In the genomic region with DNA sequence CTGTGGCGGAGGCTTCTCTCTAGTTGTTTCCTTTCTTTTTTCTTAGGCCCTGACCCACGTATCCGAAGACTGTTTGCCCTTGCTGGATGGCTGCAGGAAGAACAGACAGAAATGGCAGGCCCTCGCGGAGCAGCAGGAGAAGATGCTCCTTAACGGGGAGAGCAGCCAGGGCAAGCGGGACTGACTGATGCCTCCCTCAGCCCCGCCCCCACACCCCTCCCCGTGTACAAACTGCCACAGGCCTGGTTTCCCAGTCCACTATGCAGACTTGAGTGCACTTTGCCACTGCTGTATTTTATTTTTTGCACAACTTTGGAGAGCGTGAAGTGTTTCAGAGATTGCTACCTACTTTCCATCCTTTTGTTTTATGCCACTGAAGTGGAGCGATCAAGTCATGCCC, we compare ENCODE assay signal across 29 mouse cellular contexts. TPM values are rescaled to one million over a fixed set of nuclear protein-coding genes. Genes with fewer than 3 reads are reported as not detected.
A peak's percentile ranks its signal among the peaks of the same experiment; 100 is the strongest.
DNase-seq lines count a peak whose midpoint lies in the region; ATAC-seq and TF ChIP-seq lines count a peak whose summit lies in the region.
"Had no signal": no experiment of that assay in that cellular context is flagged by ENCODE, and none has a peak within 500 bp of the region (broad histone marks: within the 10 kb centered on the region; RNA-seq: fewer than 3 reads in every experiment).

No protein-coding gene starts in this region.

- H3K4me2 ChIP-seq in heart, embryonic 14.5 days (ENCODE audit: low read length): peak overlapping the region; percentile 11; the same call in 1 of the 2 replicates
- no peak overlapping the region for H3K4me2 ChIP-seq in midbrain, embryonic 14.5 days (ENCODE audit: low read length)
- no peak overlapping the region for H3K4me2 ChIP-seq in midbrain, postnatal 0 days (ENCODE audit: low read depth, low read length, poor library complexity, severe bottlenecking)
- no peak overlapping the region for H3K4me2 ChIP-seq in kidney, embryonic 16.5 days (replicated peaks; ENCODE audit: low read depth, low read length)
- H3K4me2 ChIP-seq: embryonic facial prominence, embryonic 12.5 days; forebrain, embryonic 15.5 days; hindbrain, embryonic 15.5 days; kidney, embryonic 15.5 days; limb, embryonic 13.5 days; liver, embryonic 13.5 days; lung, embryonic 14.5 days had no signal

- no peaks in the 10 kb centered on the region for H3K27me3 ChIP-seq in heart, embryonic 14.5 days (ENCODE audit: control insufficient read depth, insufficient read depth, low read length)
- H3K27me3 ChIP-seq in midbrain, embryonic 14.5 days (ENCODE audit: control insufficient read depth, insufficient read depth, low read length): no peaks in the 10 kb centered on the region
- H3K27me3 ChIP-seq in midbrain, postnatal 0 days (ENCODE audit: insufficient read depth, low read length): no peaks in the 10 kb centered on the region
- no peaks in the 10 kb centered on the region for H3K27me3 ChIP-seq in embryonic facial prominence, embryonic 10.5 days (replicated peaks; ENCODE audit: low read depth, poor library complexity, severe bottlenecking)
- no peaks in the 10 kb centered on the region for H3K27me3 ChIP-seq in kidney, embryonic 16.5 days (ENCODE audit: insufficient read depth, low read length)
- H3K27me3 ChIP-seq: embryonic facial prominence, embryonic 12.5 days; forebrain, embryonic 15.5 days; hindbrain, embryonic 15.5 days; kidney, embryonic 15.5 days; limb, embryonic 13.5 days; liver, embryonic 13.5 days had no signal

- no peaks in the 10 kb centered on the region for H3K9me3 ChIP-seq in heart, embryonic 14.5 days (ENCODE audit: control insufficient read depth, low read length)
- no peaks in the 10 kb centered on the region for H3K9me3 ChIP-seq in midbrain, embryonic 14.5 days (ENCODE audit: control insufficient read depth, low read length)
- H3K9me3 ChIP-seq in midbrain, postnatal 0 days (ENCODE audit: low read length): no peaks in the 10 kb centered on the region
- no peaks in the 10 kb centered on the region for H3K9me3 ChIP-seq in embryonic facial prominence, embryonic 10.5 days
- H3K9me3 ChIP-seq in kidney, embryonic 16.5 days (ENCODE audit: low read length): no peaks in the 10 kb centered on the region
- H3K9me3 ChIP-seq: embryonic facial prominence, embryonic 12.5 days; forebrain, embryonic 15.5 days; hindbrain, embryonic 15.5 days; kidney, embryonic 15.5 days; limb, embryonic 13.5 days; liver, embryonic 13.5 days had no signal

- TF ChIP-seq CTCF in midbrain, postnatal 0 days (IDR thresholded peaks at IDR 0.05): no peak

- H3K4me3 ChIP-seq in heart, embryonic 14.5 days (ENCODE audit: control insufficient read depth in 1 of 2, insufficient read depth in 1 of 2, low read depth in 1 of 2, low read length in 2 of 2): no peak overlapping the region
- H3K4me3 ChIP-seq in midbrain, embryonic 14.5 days (replicated peaks; ENCODE audit: low read depth, low read length): no peak overlapping the region
- no peak overlapping the region for H3K4me3 ChIP-seq in midbrain, postnatal 0 days (ENCODE audit: low read depth, low read length)
- no peak overlapping the region for H3K4me3 ChIP-seq in embryonic facial prominence, embryonic 10.5 days
- H3K4me3 ChIP-seq in kidney, embryonic 16.5 days (ENCODE audit: low read length): no peak overlapping the region
- H3K4me3 ChIP-seq: embryonic facial prominence, embryonic 12.5 days; erythroblast, embryonic 14.5 days; forebrain, embryonic 15.5 days; hindbrain, embryonic 15.5 days; kidney, embryonic 15.5 days; limb, embryonic 13.5 days; liver, embryonic 13.5 days had no signal

- no peaks in the 10 kb centered on the region for H3K36me3 ChIP-seq in heart, embryonic 14.5 days (ENCODE audit: control insufficient read depth, insufficient read depth, low read length)
- no peaks in the 10 kb centered on the region for H3K36me3 ChIP-seq in midbrain, embryonic 14.5 days (ENCODE audit: control insufficient read depth, insufficient read depth, low read length)
- H3K36me3 ChIP-seq in midbrain, postnatal 0 days (ENCODE audit: insufficient read depth, low read length): no peaks in the 10 kb centered on the region
- H3K36me3 ChIP-seq in embryonic facial prominence, embryonic 10.5 days (replicated peaks): no peaks in the 10 kb centered on the region
- H3K36me3 ChIP-seq in kidney, embryonic 16.5 days (ENCODE audit: insufficient read depth, low read length): no peaks in the 10 kb centered on the region
- H3K36me3 ChIP-seq: embryonic facial prominence, embryonic 12.5 days; forebrain, embryonic 15.5 days; hindbrain, embryonic 15.5 days; kidney, embryonic 15.5 days; liver, embryonic 13.5 days had no signal

- H3K9ac ChIP-seq in heart, embryonic 14.5 days (ENCODE audit: low read length): no peak overlapping the region
- H3K9ac ChIP-seq in midbrain, embryonic 14.5 days (replicated peaks; ENCODE audit: low read length): no peak overlapping the region
- H3K9ac ChIP-seq in midbrain, postnatal 0 days (replicated peaks; ENCODE audit: low read length, poor library complexity, severe bottlenecking): no peak overlapping the region
- H3K9ac ChIP-seq in kidney, embryonic 16.5 days (replicated peaks; ENCODE audit: low read length): no peak overlapping the region
- H3K9ac ChIP-seq: embryonic facial prominence, embryonic 12.5 days; forebrain, embryonic 15.5 days; hindbrain, embryonic 15.5 days; kidney, embryonic 15.5 days; limb, embryonic 13.5 days; liver, embryonic 13.5 days; lung, embryonic 14.5 days had no signal

- no peak for ATAC-seq in heart, embryonic 14.5 days (ENCODE audit: insufficient number of reproducible peaks, insufficient read depth, low FRiP score, low read depth)
- no peak for ATAC-seq in midbrain, embryonic 14.5 days (ENCODE audit: low FRiP score, low TSS enrichment)
- ATAC-seq in midbrain, postnatal 0 days (ENCODE audit: low FRiP score): no peak
- no peak for ATAC-seq in kidney, embryonic 16.5 days (ENCODE audit: low FRiP score, low TSS enrichment)
- ATAC-seq: forebrain, embryonic 15.5 days; intestine, postnatal 0 days had no signal

- H3K4me1 ChIP-seq in heart, embryonic 14.5 days (ENCODE audit: control insufficient read depth in 2 of 2, insufficient read depth in 2 of 2, low read length in 2 of 2): no peaks in the 10 kb centered on the region; a peak in 1 of 4 replicates
- H3K4me1 ChIP-seq in midbrain, embryonic 14.5 days (ENCODE audit: control insufficient read depth, insufficient read depth, low read length): no peaks in the 10 kb centered on the region
- H3K4me1 ChIP-seq in midbrain, postnatal 0 days (ENCODE audit: insufficient read depth, low read length): no peaks in the 10 kb centered on the region
- H3K4me1 ChIP-seq in embryonic facial prominence, embryonic 10.5 days: 0 out of 2 replicates have a peak, but pooled peaks cover 3% of the 10 kb centered on the region
- no peaks in the 10 kb centered on the region for H3K4me1 ChIP-seq in kidney, embryonic 16.5 days (ENCODE audit: insufficient read depth, low read length)
- H3K4me1 ChIP-seq: embryonic facial prominence, embryonic 12.5 days; forebrain, embryonic 15.5 days; hindbrain, embryonic 15.5 days; kidney, embryonic 15.5 days; liver, embryonic 13.5 days had no signal

- WGBS in heart, embryonic 14.5 days: 51% methylated on average over 11 of the region's 11 CpGs
- WGBS in midbrain, embryonic 14.5 days: 46% methylated on average over 11 of the region's 11 CpGs
- 53% methylated on average over 11 of the region's 11 CpGs for WGBS in midbrain, postnatal 0 days
- 42% methylated on average over 11 of the region's 11 CpGs for WGBS in embryonic facial prominence, embryonic 10.5 days
- WGBS in kidney, embryonic 16.5 days: 67% methylated on average over 11 of the region's 11 CpGs

- no peak overlapping the region for H3K27ac ChIP-seq in heart, embryonic 14.5 days (replicated peaks in 1 of 2; ENCODE audit: control insufficient read depth in 1 of 2, insufficient read depth in 1 of 2, low read depth in 2 of 2, low read length in 2 of 2)
- no peak overlapping the region for H3K27ac ChIP-seq in midbrain, embryonic 14.5 days (replicated peaks; ENCODE audit: low read depth, low read length)
- no peak overlapping the region for H3K27ac ChIP-seq in midbrain, postnatal 0 days (ENCODE audit: low read depth, low read length)
- 0 out of 2 replicates have a peak overlapping the region, but pooled peaks have one; percentile 10 for H3K27ac ChIP-seq in embryonic facial prominence, embryonic 10.5 days (replicated peaks)
- H3K27ac ChIP-seq in kidney, embryonic 16.5 days (ENCODE audit: low read length): no peak overlapping the region
- H3K27ac ChIP-seq: embryonic facial prominence, embryonic 12.5 days; forebrain, embryonic 15.5 days; hindbrain, embryonic 15.5 days; kidney, embryonic 15.5 days; limb, embryonic 13.5 days; liver, embryonic 13.5 days; stomach, postnatal 0 days had no signal

- DNase-seq in cerebellum, postnatal 10 days: peak; percentile 30 to 35
- no peak for DNase-seq in cerebellum, adult 18-20 months
- no peak for DNase-seq in heart, postnatal 4 days
- DNase-seq in midbrain, embryonic 14.5 days: peak; percentile 5
- DNase-seq in midbrain, postnatal 0 days (ENCODE audit: low spot score): no peak
- no peak for DNase-seq in embryonic facial prominence, embryonic 10.5 days (ENCODE audit: low spot score)
- DNase-seq: cerebellum, adult 2 months; heart, postnatal 14 days; liver, embryonic 13.5 days; lung, embryonic 14.5 days; lung, postnatal 4 days; right cerebral cortex, adult 18-20 months; thymus, postnatal 14 days had no signal

RNA-seq across cellular contexts. Expression of a gene that starts 39.7 kb away (rescaled TPM):
- polyA plus RNA-seq in heart, embryonic 14.5 days (2014; fragmentation: Nextera tagmentation; extraction: Ambion mirVana): not detected in 2 replicates
- total RNA-seq in heart, postnatal 4 days (2021): not detected
- not detected in 2 replicates for polyA plus RNA-seq in midbrain, embryonic 14.5 days (2014; fragmentation: Nextera tagmentation; extraction: Ambion mirVana)
- not detected in 2 replicates for total RNA-seq in midbrain, postnatal 0 days (2014; rRNA removed)
- not detected in 2 replicates for polyA plus RNA-seq in midbrain, postnatal 0 days (2015; fragmentation: Nextera tagmentation; extraction: Ambion mirVana)
- not detected in 2 replicates for polyA plus RNA-seq in embryonic facial prominence, embryonic 10.5 days (2016; fragmentation: Nextera tagmentation; extraction: Ambion mirVana)
- polyA plus RNA-seq in kidney, embryonic 16.5 days (2015; fragmentation: Nextera tagmentation; extraction: Ambion mirVana): 0.34 TPM in 1 of 2 replicates, not detected in the other
- total RNA-seq: adrenal gland, adult 18-20 months; heart, postnatal 14 days; layer of hippocampus, postnatal 14 days; left cerebral cortex, postnatal 10 days; neutrophil, adult 5-6 weeks had no signal
- polyA plus RNA-seq: cerebellum, adult 2 months; cortical plate, adult 2 months; embryonic facial prominence, embryonic 12.5 days; erythroblast, embryonic 14.5 days; forebrain, embryonic 15.5 days; gonadal fat pad, adult 2 months; hindbrain, embryonic 15.5 days; lung, embryonic 14.5 days had no signal

Comparison
In these comparisons a context has a peak if more than half of its experiments do, and no peak if none do; other contexts are left out.
1. DNase-seq: peak in cerebellum, postnatal 10 days (2 of 2) and midbrain, embryonic 14.5 days (single experiment); none in cerebellum, adult 18-20 months (0 of 2), heart, postnatal 4 days (single experiment), midbrain, postnatal 0 days (single experiment) and embryonic facial prominence, embryonic 10.5 days (single experiment).